Mouse (Mus musculus) embryonic facial prominence, embryonic 14.5 days (tissue): ENCODE measurements around the gene Gprc5c. TPM values are rescaled to one million over a fixed set of nuclear protein-coding genes. Genes with fewer than 3 reads are reported as not detected.

ENCODE experiments used
- ATAC-seq: fragments of 200-750 bp; cut with Nextera tagmentation; 2 replicates; pipeline ENCODE4 v1.8.0; 2017; ENCODE audit warnings: low read depth, moderate number of reproducible peaks, moderate TSS enrichment
- DNase-seq: peaks from one replicate; pipeline ENCODE4 v3.0.0-alpha.2; 2015; ENCODE audit warnings: low spot score
- H3K27ac ChIP-seq: fragments of 300-500 bp; sonication (generic); replicated peaks from 2 replicates; pipeline ENCODE4 v1.5.1; 2014; ENCODE audit warnings: low read depth, mild to moderate bottlenecking, low read length, moderate library complexity
- H3K27me3 ChIP-seq: fragments of 300-500 bp; sonication (generic); replicated peaks from 2 replicates; pipeline ENCODE4 v1.6.1; 2014; ENCODE audit warnings: low read length; ENCODE audit not compliant: control insufficient read depth, insufficient read depth
- H3K36me3 ChIP-seq: fragments of 300-500 bp; sonication (generic); 2 replicates; pipeline ENCODE4 v1.6.1; 2014; ENCODE audit warnings: low read length, mixed read lengths; ENCODE audit not compliant: control insufficient read depth, insufficient read depth
- H3K4me1 ChIP-seq: fragments of 300-500 bp; sonication (generic); 2 replicates; pipeline ENCODE4 v1.6.1; 2014; ENCODE audit warnings: antibody characterized with exemption, low read length; ENCODE audit not compliant: control insufficient read depth, insufficient read depth
- H3K4me2 ChIP-seq: fragments of 300-500 bp; sonication (generic); 2 replicates; pipeline ENCODE4 v1.6.1; 2014; ENCODE audit warnings: low read depth, mild to moderate bottlenecking, low read length, moderate library complexity, mixed read lengths
- H3K4me3 ChIP-seq: fragments of 300-500 bp; sonication (generic); 2 replicates; pipeline ENCODE4 v1.5.1; 2014; ENCODE audit warnings: low read depth, mild to moderate bottlenecking, low read length
- H3K9ac ChIP-seq: fragments of 300-500 bp; sonication (generic); 2 replicates; pipeline ENCODE4 v1.6.1; 2014; ENCODE audit warnings: low read depth, mild to moderate bottlenecking, low read length, moderate library complexity, mixed read lengths
- H3K9me3 ChIP-seq: fragments of 300-500 bp; sonication (generic); 2 replicates; pipeline ENCODE4 v1.6.1; 2016; ENCODE audit warnings: low read length; ENCODE audit not compliant: control insufficient read depth
- WGBS: fragments of 180-500 bp; shearing (Covaris S2); extraction: QIAGEN DNeasy Blood & Tissue Kit; methylation state at CpG from one replicate; pipeline ENCODE4 v1.1.7; 2014; 5-methylcytosine and 5-hydroxymethylcytosine counted together
- polyA plus RNA-seq: library from polyadenylated mRNA; unstranded; fragments of >200 nt; fragmentation: Nextera tagmentation; extraction: Ambion mirVana; gene quantifications from 2 replicates; pipeline ENCODE4 v1.2.1, GENCODE M21; 2014

Gene Gprc5c
- polyA plus RNA-seq, 1 experiment from 2014 or later = 40.3 TPM

- H3K9me3 ChIP-seq = no peaks in the 10 kb centered on the region
- no peak overlapping the region for H3K27ac ChIP-seq
- no peak overlapping the region for H3K4me2 ChIP-seq
- no peak overlapping the region for H3K4me3 ChIP-seq
- DNase-seq = peak; percentile 89
- H3K4me1 ChIP-seq = no peaks in the 10 kb centered on the region
- WGBS = 16% methylated on average over 6 of the region's 6 CpGs
- no peaks in the 10 kb centered on the region for H3K27me3 ChIP-seq
- ATAC-seq = peak; percentile 80
- H3K9ac ChIP-seq = no peak overlapping the region
- H3K36me3 ChIP-seq = no peaks in the 10 kb centered on the region
These were observed 38.2 kb upstream of the Gprc5c start for GRCm38 (mm10) chr11:114812731-114813240.

- H3K9ac ChIP-seq = no peak overlapping the region
- peaks cover 6% of the 10 kb centered on the region; the same call in 1 of the 2 replicates for H3K4me1 ChIP-seq
- H3K27ac ChIP-seq = no peak overlapping the region
- 67% methylated on average over 11 of the region's 11 CpGs for WGBS
- H3K4me3 ChIP-seq = no peak overlapping the region
- H3K36me3 ChIP-seq = no peaks in the 10 kb centered on the region
- H3K4me2 ChIP-seq = no peak overlapping the region
- ATAC-seq (peak; percentile 20; the same call in 1 of the 2 replicates), DNase-seq (peak; percentile 59)
- H3K9me3 ChIP-seq = no peaks in the 10 kb centered on the region
- H3K27me3 ChIP-seq = no peaks in the 10 kb centered on the region
These were observed 35.9 kb upstream of the Gprc5c start for GRCm38 (mm10) chr11:114814873-114815592.

DNA sequence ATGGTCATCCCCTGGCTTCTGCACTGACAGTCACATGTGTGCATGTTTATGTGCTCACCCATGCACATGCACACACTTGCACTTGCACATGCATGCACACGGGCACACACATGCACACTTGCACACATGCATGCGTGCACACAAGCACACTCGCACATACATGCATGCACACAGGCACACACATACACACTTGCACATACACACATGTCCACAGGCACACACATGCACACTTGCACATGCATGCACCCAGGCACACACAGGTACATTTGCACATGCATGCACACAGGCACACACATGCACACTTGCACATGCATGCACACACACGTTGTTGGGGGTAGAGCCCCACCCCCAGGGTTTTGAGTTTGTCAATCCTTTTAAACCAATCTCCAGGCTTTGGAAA lies 34.0 kb upstream of the Gprc5c start:
- no peaks in the 10 kb centered on the region for H3K36me3 ChIP-seq
- ATAC-seq (no peak), DNase-seq (no peak)
- WGBS = 92% methylated on average over 4 of the region's 4 CpGs
- H3K9me3 ChIP-seq = no peaks in the 10 kb centered on the region
- H3K27ac ChIP-seq = no peak overlapping the region
- no peak overlapping the region for H3K4me2 ChIP-seq
- H3K4me1 ChIP-seq = peaks cover 7% of the 10 kb centered on the region; the same call in 1 of the 2 replicates
- H3K27me3 ChIP-seq = no peaks in the 10 kb centered on the region
- no peak overlapping the region for H3K9ac ChIP-seq
- no peak overlapping the region for H3K4me3 ChIP-seq

DNA sequence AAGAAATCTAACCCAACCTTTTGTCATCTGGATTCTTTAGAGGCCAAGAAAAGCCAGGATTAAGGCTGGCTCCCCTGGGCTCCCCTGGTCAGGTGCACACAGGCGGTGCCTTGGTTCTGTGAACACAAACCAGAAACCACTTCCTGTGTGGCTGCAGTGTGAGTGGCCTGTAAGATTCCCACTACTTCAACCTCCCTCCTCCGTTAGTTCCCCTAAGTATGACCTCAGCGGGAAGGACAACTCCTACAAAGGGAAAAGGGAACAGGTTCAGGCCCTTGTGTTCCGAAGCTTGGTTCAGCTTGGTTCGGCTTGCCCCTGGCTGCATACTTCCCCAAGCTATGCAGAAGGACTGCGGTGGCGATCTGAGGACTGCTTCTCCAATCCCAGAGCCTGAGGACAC lies 32.8 kb upstream of the Gprc5c start:
- Histone ChIP-seq H3K27me3 (no peaks in the 10 kb centered on the region), H3K4me2 (no peak overlapping the region), H3K9me3 (no peaks in the 10 kb centered on the region), H3K4me3 (no peak overlapping the region), H3K4me1 (peaks cover 16% of the 10 kb centered on the region), H3K36me3 (no peaks in the 10 kb centered on the region), H3K27ac (no peak overlapping the region), H3K9ac (no peak overlapping the region)
- 87% methylated on average over 7 of the region's 7 CpGs for WGBS
- ATAC-seq (no peak), DNase-seq (no peak)

DNA sequence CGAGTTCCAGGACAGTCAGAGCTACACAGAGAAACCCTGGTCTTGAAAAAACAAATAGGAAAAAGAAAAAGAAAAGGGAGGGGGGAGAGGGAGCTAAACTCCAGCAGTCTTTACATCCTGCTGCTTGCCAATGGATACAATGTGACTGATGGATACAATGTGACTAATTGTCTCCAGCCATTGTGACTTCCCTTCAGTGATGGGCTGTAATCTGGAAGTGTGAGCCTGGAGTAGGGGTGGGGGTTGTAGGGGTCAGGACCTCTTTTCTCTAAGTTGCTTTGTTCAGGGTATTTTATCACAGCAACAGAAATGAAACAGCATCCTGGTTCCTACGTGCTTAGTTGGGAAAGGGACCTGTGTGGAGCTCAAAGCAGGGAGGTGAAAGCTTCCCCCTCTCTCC lies 31.8 kb upstream of the Gprc5c start:
- DNase-seq (no peak), ATAC-seq (no peak)
- Histone ChIP-seq H3K9ac (no peak overlapping the region), H3K4me3 (no peak overlapping the region), H3K27ac (no peak overlapping the region), H3K4me2 (no peak overlapping the region), H3K9me3 (no peaks in the 10 kb centered on the region), H3K27me3 (no peaks in the 10 kb centered on the region), H3K4me1 (peaks cover 23% of the 10 kb centered on the region), H3K36me3 (no peaks in the 10 kb centered on the region)
- WGBS = 17% methylated on average over 2 of the region's 2 CpGs

DNA sequence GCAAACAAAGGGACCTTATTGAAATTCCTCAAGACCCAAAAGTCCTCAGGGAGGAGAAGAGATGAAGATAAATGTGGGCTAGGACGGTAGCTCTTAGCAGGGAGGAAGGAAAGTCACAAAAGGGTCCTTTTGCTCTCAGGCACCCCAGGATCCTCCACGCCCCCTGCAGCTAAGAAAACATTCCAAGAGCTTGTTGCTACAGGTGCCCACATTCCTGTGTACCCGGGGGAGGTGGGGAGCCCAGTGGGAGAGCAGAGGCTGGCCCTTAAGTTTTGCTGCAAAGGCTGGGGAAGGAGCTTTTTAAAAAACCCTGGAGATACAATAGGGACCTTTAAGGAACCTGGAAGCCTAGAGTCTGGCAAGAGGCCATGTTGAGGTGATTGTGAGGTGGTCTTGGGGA lies 30.5 kb upstream of the Gprc5c start:
- Histone ChIP-seq H3K27me3 (no peaks in the 10 kb centered on the region), H3K4me2 (no peak overlapping the region), H3K9me3 (no peaks in the 10 kb centered on the region), H3K9ac (no peak overlapping the region), H3K4me1 (peaks cover 23% of the 10 kb centered on the region), H3K4me3 (no peak overlapping the region), H3K27ac (no peak overlapping the region), H3K36me3 (no peaks in the 10 kb centered on the region)
- DNase-seq (peak; percentile 61), ATAC-seq (no peak)
- 37% methylated on average over 3 of the region's 3 CpGs for WGBS

GRCm38 (mm10) chr11:114821325-114821724 lies 29.6 kb upstream of the Gprc5c start:
- 40% methylated on average over 1 of the region's 1 CpGs for WGBS
- DNase-seq (no peak), ATAC-seq (no peak)
- Histone ChIP-seq H3K27ac (no peak overlapping the region), H3K27me3 (no peaks in the 10 kb centered on the region), H3K9ac (no peak overlapping the region), H3K4me3 (no peak overlapping the region), H3K36me3 (no peaks in the 10 kb centered on the region), H3K4me2 (no peak overlapping the region), H3K9me3 (no peaks in the 10 kb centered on the region), H3K4me1 (peaks cover 23% of the 10 kb centered on the region)

DNA sequence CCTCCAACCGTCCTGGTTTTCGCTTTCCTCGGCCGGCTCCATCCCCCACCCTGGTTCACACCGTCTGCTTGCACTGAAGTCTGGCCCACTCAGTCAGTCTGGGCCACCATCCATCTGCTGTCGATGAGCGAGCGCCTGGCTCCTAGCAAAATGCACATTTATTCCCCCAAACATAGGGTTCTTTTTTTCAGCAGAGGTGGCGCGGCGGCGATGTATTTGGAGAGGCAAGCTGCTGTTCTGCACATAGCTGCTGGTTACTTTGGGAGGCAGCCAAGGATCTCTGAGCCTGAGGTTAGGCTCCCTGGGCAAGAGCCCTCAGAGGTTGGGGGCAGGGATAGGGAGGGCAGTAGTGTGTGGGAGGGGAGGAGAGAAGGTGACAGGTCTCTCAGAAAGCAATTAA lies 28.2 kb upstream of the Gprc5c start:
- no peaks in the 10 kb centered on the region for H3K9me3 ChIP-seq
- peak; percentile 92 for DNase-seq
- ATAC-seq = peak; percentile 89
- peak overlapping the region; percentile 69 for H3K27ac ChIP-seq
- WGBS = 28% methylated on average over 12 of the region's 12 CpGs
- H3K4me1 ChIP-seq = peaks cover 23% of the 10 kb centered on the region
- H3K4me3 ChIP-seq = no peak overlapping the region
- peak overlapping the region; percentile 9; the same call in 1 of the 2 replicates for H3K9ac ChIP-seq
- no peaks in the 10 kb centered on the region for H3K36me3 ChIP-seq
- no peaks in the 10 kb centered on the region for H3K27me3 ChIP-seq
- peak overlapping the region; percentile 23 for H3K4me2 ChIP-seq
